Comparison of ENCODE assay signal across 8 mouse cellular contexts in the genomic region with DNA sequence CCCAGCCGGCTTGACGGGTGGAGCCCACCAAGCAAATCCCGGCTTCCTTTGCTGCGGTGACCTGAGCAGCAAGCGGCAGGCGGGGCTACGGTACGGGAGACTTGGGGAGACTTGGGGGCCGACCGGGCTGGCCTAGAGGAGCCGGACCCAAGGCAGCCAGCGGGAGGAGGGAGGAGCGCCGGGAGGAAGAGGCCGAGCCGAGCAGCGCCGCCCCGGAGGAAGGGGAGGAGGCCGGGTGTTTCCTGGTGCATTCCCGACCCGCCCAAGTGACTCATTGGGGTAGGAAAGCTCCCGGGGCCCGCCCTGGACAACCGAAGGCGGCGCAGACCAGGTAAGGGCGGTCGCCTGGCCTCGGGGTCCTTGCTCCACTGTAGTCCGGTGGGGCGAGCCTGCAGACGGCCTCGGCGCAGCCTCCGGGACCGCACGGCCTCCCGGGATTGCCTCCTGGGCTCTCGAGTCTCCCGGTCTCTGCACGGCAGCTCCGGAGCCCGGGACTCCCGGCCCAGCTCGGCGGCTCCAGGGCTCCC. TPM values are rescaled to one million over a fixed set of nuclear protein-coding genes. Genes with fewer than 3 reads are reported as not detected.
DNase-seq lines count a peak whose midpoint lies in the region; ATAC-seq lines count a peak whose summit lies in the region.

No protein-coding gene starts in this region.

- ATAC-seq in hindbrain, embryonic 16.5 days: peak; percentile 95
- peak; percentile 90 for ATAC-seq in megakaryocyte, adult 5-6 weeks (ENCODE audit: poor library complexity, severe bottlenecking)

- DNase-seq in ZHBTc4 (ENCODE audit: low read depth, low spot score): peak; percentile 93
- peak; percentile 61 to 77 for DNase-seq in cerebellum, postnatal 4 days (ENCODE audit: low spot score in 2 of 2)
- DNase-seq in gastrocnemius, adult 18-20 months (ENCODE audit: low spot score): peak; percentile 91
- peak; percentile 70 to 83 for DNase-seq in left cerebral cortex, adult 8-10 months (ENCODE audit: low spot score in 2 of 2)
- peak; percentile 92 for DNase-seq in right cerebral cortex, adult 18-20 months
- peak; percentile 86 for DNase-seq in urinary bladder, adult 2 months (ENCODE audit: low spot score)

- H3K4me1 ChIP-seq in hindbrain, embryonic 16.5 days (ENCODE audit: control insufficient read depth, insufficient read depth, low read depth, low read length): peaks cover 11% of the 10 kb centered on the region

- peak overlapping the region; percentile 92 for H3K9ac ChIP-seq in hindbrain, embryonic 16.5 days (ENCODE audit: low read depth, low read length)

- no peaks in the 10 kb centered on the region for H3K27me3 ChIP-seq in hindbrain, embryonic 16.5 days (replicated peaks; ENCODE audit: control insufficient read depth, insufficient read depth, low read length)

- H3K36me3 ChIP-seq in hindbrain, embryonic 16.5 days (ENCODE audit: control insufficient read depth, insufficient read depth, low read length): no peaks in the 10 kb centered on the region

- H3K4me2 ChIP-seq in hindbrain, embryonic 16.5 days (ENCODE audit: low read length): peak overlapping the region; percentile 71

- under 1% methylated on average over 46 of the region's 47 CpGs for WGBS in hindbrain, embryonic 16.5 days

- H3K9me3 ChIP-seq in hindbrain, embryonic 16.5 days (ENCODE audit: control insufficient read depth, low read length): no peaks in the 10 kb centered on the region

- H3K27ac ChIP-seq in hindbrain, embryonic 16.5 days (ENCODE audit: low read depth, low read length): peak overlapping the region; percentile 96

- H3K4me3 ChIP-seq in hindbrain, embryonic 16.5 days (ENCODE audit: low read length): peak overlapping the region; percentile 79

RNA-seq across cellular contexts. Expression of gene Cyfip1, which starts 0.5 kb away (rescaled TPM):
- 10 to 100 TPM; 20.3 to 21.0 TPM for total RNA-seq in gastrocnemius, adult 18-20 months (2021)
- 44.8 and 45.1 TPM in 2 replicates for polyA plus RNA-seq in hindbrain, embryonic 16.5 days (2015; fragmentation: Nextera tagmentation; extraction: Ambion mirVana)
- 10 to 100 TPM; 78.3 to 86.9 (median 81.4) TPM for total RNA-seq in left cerebral cortex, adult 8-10 months (2022)
- total RNA-seq in megakaryocyte, adult 5-6 weeks (2015): 76.6 and 82.8 TPM in 2 replicates
- 96.2 and 100 TPM in 2 replicates for total RNA-seq in megakaryocyte, adult 5-6 weeks (2017)
- polyA plus RNA-seq in urinary bladder, adult 2 months (2012; rRNA removed): 38.8 and 48.5 TPM in 2 replicates

RNA-seq across cellular contexts. Expression of gene Tubgcp5, which starts 48.1 kb away (rescaled TPM):
- total RNA-seq in gastrocnemius, adult 18-20 months (2021): 10 to 100 TPM in 1 of 2 experiments, 1 to 10 TPM in 1; 9.9 to 10.2 TPM
- polyA plus RNA-seq in hindbrain, embryonic 16.5 days (2015; fragmentation: Nextera tagmentation; extraction: Ambion mirVana): 34.5 and 35.2 TPM in 2 replicates
- total RNA-seq in left cerebral cortex, adult 8-10 months (2022): 10 to 100 TPM; 33.0 to 42.7 (median 37.6) TPM
- 33.9 and 45.8 TPM in 2 replicates for total RNA-seq in megakaryocyte, adult 5-6 weeks (2015)
- total RNA-seq in megakaryocyte, adult 5-6 weeks (2017): 27.9 and 34.2 TPM in 2 replicates
- polyA plus RNA-seq in urinary bladder, adult 2 months (2012; rRNA removed): 14.7 and 14.8 TPM in 2 replicates

Comparison
In these comparisons a context has a peak if more than half of its experiments do, and no peak if none do; other contexts are left out.
1. Peak in every context shown above with its lines: DNase-seq, ATAC-seq, H3K4me3 ChIP-seq and H3K27ac ChIP-seq.